Mouse (Mus musculus): Measurements from ENCODE around the gene Fgf23. TPM values are rescaled to one million over a fixed set of nuclear protein-coding genes. Genes with fewer than 3 reads are reported as not detected.

Gene Fgf23
- total RNA-seq, 4 experiments from 2014 or later, result 0.36 to 0.43 TPM; not detected in 2

- peak; percentile 32 to 55 for DNase-seq (ENCODE audit: low spot score in 2 of 2)
Measured at GRCm38 (mm10) chr6:127114753-127115456, 42.2 kb downstream of the Fgf23 start.

GRCm38 (mm10) chr6:127122221-127122806, 49.6 kb downstream of the Fgf23 start:
- no peak for DNase-seq (ENCODE audit: low spot score in 2 of 2)

DNA sequence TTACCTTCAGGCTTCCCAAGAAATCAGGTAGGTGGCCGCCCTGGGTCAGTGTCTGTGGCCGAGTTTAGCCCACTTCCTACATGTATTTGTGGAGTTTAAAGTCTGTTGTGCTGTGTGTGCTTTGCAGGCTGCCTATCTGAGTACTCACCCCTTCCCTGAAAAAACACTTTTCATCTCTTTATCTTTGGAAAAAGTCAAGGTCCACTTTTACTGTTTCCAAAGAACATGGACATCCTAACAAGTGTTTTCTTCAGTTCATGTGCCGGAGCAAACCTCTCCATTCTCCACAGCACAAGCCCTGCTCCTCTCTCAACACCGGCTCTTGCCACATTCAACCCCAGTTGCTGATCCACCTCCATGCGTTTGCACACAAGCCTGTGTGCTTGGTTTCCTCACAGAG, 50.3 kb downstream of the Fgf23 start:
- DNase-seq (ENCODE audit: low spot score in 2 of 2), result no peak

DNA sequence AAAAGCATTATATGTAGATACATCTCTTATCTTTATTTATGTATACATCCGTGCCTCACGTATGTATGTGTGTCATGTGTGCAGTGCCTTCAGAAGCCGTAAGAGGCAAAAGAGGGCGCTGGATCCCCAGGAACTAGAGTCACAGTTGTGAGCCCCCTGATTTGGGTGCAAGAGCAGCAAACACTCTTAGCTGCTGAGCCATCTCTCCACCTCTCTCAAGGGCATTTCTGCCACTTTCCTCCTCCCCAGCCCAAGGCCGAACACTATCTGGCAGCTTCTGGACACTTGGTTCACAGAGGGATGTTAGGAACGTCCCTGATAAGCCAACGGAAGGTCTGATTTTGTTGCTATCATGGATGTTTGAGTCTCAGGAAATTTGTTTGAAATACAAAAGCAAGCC, 50.8 kb downstream of the Fgf23 start:
- DNase-seq (ENCODE audit: low spot score in 2 of 2), result no peak

GRCm38 (mm10) chr6:127129659-127130058, 57.0 kb downstream of the Fgf23 start:
- DNase-seq (ENCODE audit: low spot score in 2 of 2), result no peak

GRCm38 (mm10) chr6:127130377-127130776, 57.7 kb downstream of the Fgf23 start:
- DNase-seq (ENCODE audit: low spot score in 2 of 2), result no peak

Other genes starting within 250 kb of the Fgf23 start
- 100 to 1,000 TPM; 145 to 166 (median 152) TPM for gene Ndufa9, start 223.8 kb upstream of the Fgf23 start, total RNA-seq (2022)
- gene Akap3, start 219.8 kb upstream of the Fgf23 start, total RNA-seq (2022), result under 1 TPM; 0.11 to 0.29 (median 0.26) TPM
- gene Dyrk4, start 151.1 kb upstream of the Fgf23 start, total RNA-seq (2022), result 1 to 10 TPM in 1 of 4 experiments, under 1 TPM in 2, not detected in 1; 0.19 to 1.0 (median 0.45) TPM
- gene Rad51ap1, start 133.3 kb upstream of the Fgf23 start, total RNA-seq (2022), result 1 to 10 TPM; 1.4 to 3.9 (median 2.7) TPM
- 10 to 100 TPM; 43.4 to 49.3 (median 46.7) TPM for gene D6Wsu163e, start 132.9 kb upstream of the Fgf23 start, total RNA-seq (2022)
- not detected for gene Fgf6, start 57.3 kb upstream of the Fgf23 start, total RNA-seq (2022)
- gene Tigar, start 36.7 kb downstream of the Fgf23 start, total RNA-seq (2022), result 10 to 100 TPM; 24.8 to 31.6 (median 26.7) TPM
- gene Ccnd2, start 79.3 kb downstream of the Fgf23 start, total RNA-seq (2022), result 100 to 1,000 TPM in 3 of 4 experiments, 10 to 100 TPM in 1; 99.8 to 130 (median 120) TPM